Mouse (Mus musculus): ENCODE data around the gene Zfp367. TPM values are rescaled to one million over a fixed set of nuclear protein-coding genes. Genes with fewer than 3 reads are reported as not detected.
A peak's percentile ranks its signal among the peaks of the same experiment; 100 is the strongest.

Zfp367 gene
- polyA plus RNA-seq, 1 experiment from 2014 or later = 13.1 TPM

- peak overlapping the region; percentile 91 for H3K27ac ChIP-seq
- H3K27me3 ChIP-seq (ENCODE audit: insufficient read depth, low read length) = no peaks in the 10 kb centered on the region
- no peak for TF ChIP-seq CTCF (IDR thresholded peaks at IDR 0.05; ENCODE audit: low read depth)
- DNase-seq (ENCODE audit: low spot score) (peak; percentile 89), ATAC-seq (replicated peaks; ENCODE audit: low FRiP score, low read depth) (peak; percentile 44)
- peak overlapping the region; percentile 92 for H3K4me2 ChIP-seq (ENCODE audit: low read length)
- 1% methylated on average over 42 of the region's 42 CpGs for WGBS
- no peaks in the 10 kb centered on the region for H3K36me3 ChIP-seq (ENCODE audit: insufficient read depth, low read length)
- peak overlapping the region; percentile 84 for H3K4me3 ChIP-seq (replicated peaks; ENCODE audit: low read depth, low read length)
- H3K4me1 ChIP-seq (replicated peaks; ENCODE audit: insufficient read depth, low read length) = peaks cover 4% of the 10 kb centered on the region; the same call in 1 of the 2 replicates
- no peaks in the 10 kb centered on the region for H3K9me3 ChIP-seq (replicated peaks; ENCODE audit: low read length)
- peak overlapping the region; percentile 77 for H3K9ac ChIP-seq (ENCODE audit: low read depth, low read length)
These were observed 747 bp downstream of the Zfp367 start for GRCm38 (mm10) chr13:64152241-64152669.

- TF ChIP-seq CTCF (IDR thresholded peaks at IDR 0.05; ENCODE audit: low read depth) = no peak
- WGBS = 58% methylated on average over 5 of the region's 5 CpGs
- Histone ChIP-seq H3K27me3 (ENCODE audit: insufficient read depth, low read length) (no peaks in the 10 kb centered on the region), H3K4me3 (replicated peaks; ENCODE audit: low read depth, low read length) (no peak overlapping the region), H3K9me3 (replicated peaks; ENCODE audit: low read length) (no peaks in the 10 kb centered on the region), H3K4me1 (replicated peaks; ENCODE audit: insufficient read depth, low read length) (peaks cover 4% of the 10 kb centered on the region; the same call in 1 of the 2 replicates), H3K27ac (no peak overlapping the region), H3K9ac (ENCODE audit: low read depth, low read length) (no peak overlapping the region), H3K36me3 (ENCODE audit: insufficient read depth, low read length) (no peaks in the 10 kb centered on the region), H3K4me2 (ENCODE audit: low read length) (no peak overlapping the region)
- DNase-seq (ENCODE audit: low spot score) (no peak), ATAC-seq (replicated peaks; ENCODE audit: low FRiP score, low read depth) (no peak)
These were observed 2.9 kb downstream of the Zfp367 start for GRCm38 (mm10) chr13:64150121-64150520.

GRCm38 (mm10) chr13:64129616-64130375, 23.2 kb downstream of the Zfp367 start:
- 28% methylated on average over 15 of the region's 15 CpGs for WGBS
- DNase-seq (ENCODE audit: low spot score) (peak; percentile 64), ATAC-seq (replicated peaks; ENCODE audit: low FRiP score, low read depth) (peak; percentile 55; the same call in 1 of the 2 replicates)
- H3K9ac ChIP-seq (ENCODE audit: low read depth, low read length) = peak overlapping the region; percentile 67
- H3K4me1 ChIP-seq (replicated peaks; ENCODE audit: insufficient read depth, low read length) = no peaks in the 10 kb centered on the region
- no peaks in the 10 kb centered on the region for H3K27me3 ChIP-seq (ENCODE audit: insufficient read depth, low read length)
- 0 out of 2 replicates have a peak, but pooled peaks cover 9% of the 10 kb centered on the region for H3K36me3 ChIP-seq (ENCODE audit: insufficient read depth, low read length)
- peak overlapping the region; percentile 84 for H3K27ac ChIP-seq
- H3K9me3 ChIP-seq (replicated peaks; ENCODE audit: low read length) = no peaks in the 10 kb centered on the region
- H3K4me2 ChIP-seq (ENCODE audit: low read length) = peak overlapping the region; percentile 71
- peak; percentile 56 for TF ChIP-seq CTCF (IDR thresholded peaks at IDR 0.05; ENCODE audit: low read depth)
- H3K4me3 ChIP-seq (replicated peaks; ENCODE audit: low read depth, low read length) = peak overlapping the region; percentile 56

GRCm38 (mm10) chr13:64128858-64129615, 24.0 kb downstream of the Zfp367 start, which contains the start of gene Slc35d2:
Gene Slc35d2, minus strand, starts transcription at chr13:64129368.
- TF ChIP-seq CTCF (IDR thresholded peaks at IDR 0.05; ENCODE audit: low read depth) = no peak; the same call in 1 of the 2 replicates
- H3K27me3 ChIP-seq (ENCODE audit: insufficient read depth, low read length) = no peaks in the 10 kb centered on the region
- peak within 1 kb of the TSS; percentile 84 for H3K27ac ChIP-seq
- peak within 1 kb of the TSS; percentile 71 for H3K4me2 ChIP-seq (ENCODE audit: low read length)
- ATAC-seq (replicated peaks; ENCODE audit: low FRiP score, low read depth) = peak; percentile 72
- peak within 1 kb of the TSS; percentile 56 for H3K4me3 ChIP-seq (replicated peaks; ENCODE audit: low read depth, low read length)
- 0 out of 2 replicates have a peak, but pooled peaks cover 1% of the 10 kb centered on the region for H3K36me3 ChIP-seq (ENCODE audit: insufficient read depth, low read length)
- peak; percentile 42 for DNase-seq (ENCODE audit: low spot score)
- WGBS = 6% methylated on average over 42 of the region's 44 CpGs
- H3K9ac ChIP-seq (ENCODE audit: low read depth, low read length) = peak within 1 kb of the TSS; percentile 67
- H3K9me3 ChIP-seq (replicated peaks; ENCODE audit: low read length) = no peaks in the 10 kb centered on the region
- no peaks in the 10 kb centered on the region for H3K4me1 ChIP-seq (replicated peaks; ENCODE audit: insufficient read depth, low read length)

- peak; percentile 60 for DNase-seq (ENCODE audit: low spot score)
- H3K27ac ChIP-seq = no peak overlapping the region; the same call in 1 of the 2 replicates
- WGBS = 42% methylated on average over 4 of the region's 4 CpGs
- H3K36me3 ChIP-seq (ENCODE audit: insufficient read depth, low read length) = no peaks in the 10 kb centered on the region
- H3K27me3 ChIP-seq (ENCODE audit: insufficient read depth, low read length) = no peaks in the 10 kb centered on the region
- no peaks in the 10 kb centered on the region for H3K4me1 ChIP-seq (replicated peaks; ENCODE audit: insufficient read depth, low read length)
- ATAC-seq (replicated peaks; ENCODE audit: low FRiP score, low read depth) = no peak
- H3K4me3 ChIP-seq (replicated peaks; ENCODE audit: low read depth, low read length) = no peak overlapping the region
- no peaks in the 10 kb centered on the region for H3K9me3 ChIP-seq (replicated peaks; ENCODE audit: low read length)
- no peak overlapping the region for H3K4me2 ChIP-seq (ENCODE audit: low read length)
- no peak for TF ChIP-seq CTCF (IDR thresholded peaks at IDR 0.05; ENCODE audit: low read depth)
- no peak overlapping the region for H3K9ac ChIP-seq (ENCODE audit: low read depth, low read length)
These were observed 26.7 kb downstream of the Zfp367 start for GRCm38 (mm10) chr13:64126316-64126715.

GRCm38 (mm10) chr13:64124886-64125285, 28.1 kb downstream of the Zfp367 start:
- H3K4me2 ChIP-seq (ENCODE audit: low read length) = no peak overlapping the region
- H3K27me3 ChIP-seq (ENCODE audit: insufficient read depth, low read length) = no peaks in the 10 kb centered on the region
- H3K4me3 ChIP-seq (replicated peaks; ENCODE audit: low read depth, low read length) = no peak overlapping the region
- H3K27ac ChIP-seq = no peak overlapping the region
- 87% methylated on average over 6 of the region's 6 CpGs for WGBS
- no peaks in the 10 kb centered on the region for H3K36me3 ChIP-seq (ENCODE audit: insufficient read depth, low read length)
- ATAC-seq (replicated peaks; ENCODE audit: low FRiP score, low read depth) (no peak), DNase-seq (ENCODE audit: low spot score) (no peak)
- no peaks in the 10 kb centered on the region for H3K4me1 ChIP-seq (replicated peaks; ENCODE audit: insufficient read depth, low read length)
- TF ChIP-seq CTCF (IDR thresholded peaks at IDR 0.05; ENCODE audit: low read depth) = no peak
- no peaks in the 10 kb centered on the region for H3K9me3 ChIP-seq (replicated peaks; ENCODE audit: low read length)
- no peak overlapping the region for H3K9ac ChIP-seq (ENCODE audit: low read depth, low read length)

All from kidney, postnatal 0 days (tissue).